12 mouse cellular contexts compared by ENCODE assay signal in genomic region chr11:117366861-117367357, GRCm38 (mm10).
"Had no signal": no experiment of that assay in that cellular context is flagged by ENCODE, and none has a peak within 500 bp of the region (broad histone marks: within the 10 kb centered on the region; RNA-seq: fewer than 3 reads in every experiment).

No protein-coding gene starts in this region.

- DNase-seq: layer of hippocampus, adult 9-11 months; layer of hippocampus, postnatal 36 days; lung, adult 18-20 months; right cerebral cortex, adult 18-20 months; right cerebral cortex, postnatal 25 days had no signal

- H3K9ac ChIP-seq: limb, embryonic 12.5 days; liver, embryonic 14.5 days; midbrain, embryonic 12.5 days; neural tube, embryonic 15.5 days had no signal

- H3K4me1 ChIP-seq: midbrain, embryonic 12.5 days; neural tube, embryonic 15.5 days had no signal

- H3K4me2 ChIP-seq: limb, embryonic 12.5 days; midbrain, embryonic 12.5 days; neural tube, embryonic 15.5 days had no signal

- H3K9me3 ChIP-seq: limb, embryonic 12.5 days; midbrain, embryonic 12.5 days; neural tube, embryonic 15.5 days had no signal

- H3K27me3 ChIP-seq: limb, embryonic 12.5 days; midbrain, embryonic 12.5 days; neural tube, embryonic 15.5 days had no signal

- H3K27ac ChIP-seq: kidney, postnatal 0 days; limb, embryonic 12.5 days; liver, embryonic 14.5 days; midbrain, embryonic 12.5 days; neural tube, embryonic 15.5 days; stomach, postnatal 0 days had no signal

- H3K4me3 ChIP-seq: limb, embryonic 12.5 days; midbrain, embryonic 12.5 days; myocyte; neural tube, embryonic 15.5 days had no signal
